Mouse (Mus musculus) 3T3-L1 (cell line): ENCODE measurements around the gene AI597479.

ENCODE experiments used
- DNase-seq: peaks from one replicate; pipeline ENCODE4 v3.0.0-alpha.2; 2015; ENCODE audit warnings: low read depth, low spot score

The AI597479 gene

DNA sequence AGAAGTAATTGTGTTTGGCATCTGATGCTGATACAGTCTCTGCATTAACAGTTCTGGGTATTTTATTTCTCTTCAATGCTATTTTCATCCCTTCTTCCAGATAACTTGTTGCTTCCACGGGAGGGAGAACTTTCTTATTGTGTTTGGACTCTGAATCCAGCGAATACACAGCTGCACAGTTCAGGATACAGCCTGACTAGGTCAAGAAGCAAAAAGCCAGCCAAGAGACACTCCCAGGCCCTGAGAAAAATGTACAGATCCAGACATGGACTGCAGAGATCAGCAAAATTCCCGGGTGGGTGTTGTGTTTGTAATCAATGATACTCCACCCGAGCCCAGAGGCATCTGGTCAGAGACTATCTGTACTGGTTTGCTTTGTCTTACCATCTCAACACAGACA lies 60.9 kb downstream of the AI597479 start:
- no peak for DNase-seq

DNA sequence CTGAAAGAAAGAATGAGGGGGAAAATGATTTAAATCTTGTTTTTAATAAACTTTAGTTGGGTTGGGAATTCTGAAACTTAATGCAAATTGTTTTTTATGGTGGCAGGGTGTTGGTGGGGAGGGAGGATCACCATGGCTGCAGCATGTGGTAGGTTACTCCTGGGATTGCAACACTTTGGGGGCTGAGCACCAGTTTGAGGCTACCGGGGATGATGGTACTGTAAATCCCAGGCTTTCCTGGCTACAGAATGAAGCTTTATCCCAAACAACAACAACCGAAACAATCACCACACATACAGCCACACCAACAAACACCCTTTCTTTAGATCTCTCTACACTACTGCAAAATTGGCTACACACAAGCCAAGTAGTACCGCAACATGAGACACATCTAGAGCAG lies 63.9 kb downstream of the AI597479 start:
- DNase-seq = no peak

DNA sequence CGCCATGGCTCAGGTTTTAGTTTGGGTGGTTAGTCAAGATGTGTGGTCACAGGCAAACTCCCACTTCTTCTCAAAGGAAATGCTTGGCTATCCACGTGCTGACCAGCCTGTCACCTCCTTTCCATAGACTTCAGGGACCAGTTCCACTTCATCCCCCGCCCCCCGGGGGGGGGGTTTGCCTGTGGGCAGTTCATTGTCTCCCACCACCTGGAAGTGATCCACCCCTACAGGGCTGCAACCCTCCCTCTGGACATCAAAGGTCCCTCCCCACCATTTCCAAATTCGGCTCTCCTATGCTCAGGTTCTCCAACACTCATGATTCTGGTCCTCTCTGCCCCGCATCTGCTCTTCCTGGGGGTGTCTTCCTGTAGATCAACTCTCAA lies 64.6 kb downstream of the AI597479 start:
- DNase-seq = peak; percentile 50

DNA sequence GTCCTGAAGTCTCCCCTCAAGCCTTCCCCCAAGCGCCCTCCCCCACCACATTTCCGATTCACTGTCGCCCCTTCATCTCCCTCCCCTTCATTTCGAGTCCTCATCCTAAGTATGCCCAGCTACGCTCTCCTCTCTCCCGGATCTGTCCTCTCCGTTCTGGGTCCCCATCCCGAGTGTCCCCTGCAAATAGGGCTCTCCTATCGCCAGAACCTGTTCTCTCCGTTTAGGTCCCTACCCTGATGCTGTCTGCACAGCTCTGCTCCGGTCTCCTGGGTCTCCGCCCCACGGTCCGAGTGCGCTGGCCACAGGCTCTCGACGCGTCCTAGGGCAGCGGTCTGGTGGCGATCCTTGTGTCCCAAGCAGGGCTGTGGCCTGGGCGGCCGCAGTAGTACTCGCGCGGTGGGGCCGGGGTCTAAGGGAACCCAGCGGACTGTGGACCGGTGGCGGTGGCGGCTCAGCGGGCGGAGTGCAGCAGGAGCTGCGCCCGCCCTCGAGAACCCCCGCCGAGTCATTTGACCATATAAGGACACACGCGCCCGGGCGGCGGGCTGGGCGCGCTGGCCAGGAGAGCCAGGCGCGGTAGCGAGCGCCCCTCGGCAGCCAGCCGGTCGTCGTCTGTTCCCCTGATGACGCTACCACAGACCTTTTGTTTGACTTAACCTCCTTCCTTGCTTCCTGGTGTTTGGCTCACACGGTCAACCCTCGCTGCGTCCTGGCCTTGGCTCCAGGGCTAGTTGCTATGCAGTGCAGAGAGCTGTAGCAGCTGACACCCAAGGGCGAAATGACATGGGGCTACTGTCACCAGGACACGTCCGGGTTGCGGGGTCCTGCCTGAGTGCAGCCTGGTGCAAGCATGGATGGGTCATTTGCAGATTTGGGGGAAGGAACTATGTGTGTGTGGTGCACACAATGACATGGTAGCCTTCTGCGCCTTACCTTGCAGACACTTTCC lies 65.2 kb downstream of the AI597479 start:
- peak; percentile 49 for DNase-seq

DNA sequence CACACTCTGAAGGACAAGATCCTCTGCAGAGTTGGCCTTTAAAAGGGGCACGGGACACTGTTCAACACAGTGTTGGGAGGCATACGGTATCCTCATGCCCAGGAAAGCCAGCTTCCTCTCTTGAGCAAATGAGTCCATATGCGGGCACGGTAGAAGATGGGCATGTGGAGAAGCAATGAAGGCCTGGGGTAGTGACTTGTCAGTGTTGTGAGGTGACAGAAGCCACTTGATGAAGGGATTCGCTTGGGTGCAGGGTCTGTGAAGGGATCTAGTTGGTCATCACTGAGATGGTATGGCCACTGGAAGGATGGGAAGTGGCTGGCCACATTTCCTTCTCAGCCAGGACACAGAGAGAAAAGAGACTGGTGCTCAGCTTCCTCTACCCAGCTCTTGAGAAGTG lies 66.1 kb downstream of the AI597479 start:
- DNase-seq = no peak
